Mouse (Mus musculus): ENCODE data around the gene Runx2. TPM values are rescaled to one million over a fixed set of nuclear protein-coding genes. Genes with fewer than 3 reads are reported as not detected.

The Runx2 gene
- total RNA-seq, 1 experiment from 2014 or later, result 39.0 TPM

DNA sequence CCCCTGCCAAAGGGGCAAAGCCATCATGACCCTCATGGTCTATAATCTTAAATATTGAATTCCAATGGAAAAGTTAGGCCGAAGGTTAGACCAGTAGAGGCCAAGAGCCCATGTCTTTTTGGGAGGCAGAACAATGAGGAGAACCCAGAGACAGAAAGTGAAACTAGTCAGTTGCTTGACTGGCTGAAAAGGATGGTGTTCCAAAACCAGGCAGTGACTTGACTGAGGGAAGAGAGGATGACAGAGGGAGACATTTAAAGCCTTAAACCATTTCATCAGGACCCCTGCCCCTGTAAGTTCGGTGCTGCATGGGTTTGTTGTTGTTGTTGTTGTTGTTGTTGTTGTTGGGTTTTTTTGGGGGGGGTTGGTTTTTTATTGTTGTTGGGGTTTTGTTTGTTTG lies 215.5 kb downstream of the Runx2 start:
- ATAC-seq (replicated peaks in 1 of 2; ENCODE audit: insufficient read depth in 1 of 2, low FRiP score in 2 of 2, low TSS enrichment in 1 of 2, low read depth in 1 of 2, poor library complexity in 2 of 2, severe bottlenecking in 2 of 2), result 0 out of 4 replicates have a peak, but pooled peaks of 1 of the 2 experiments have one; percentile 48

- ATAC-seq (replicated peaks in 1 of 2; ENCODE audit: insufficient read depth in 1 of 2, low FRiP score in 2 of 2, low TSS enrichment in 1 of 2, low read depth in 1 of 2, poor library complexity in 2 of 2, severe bottlenecking in 2 of 2), result no peak
Measured at GRCm38 (mm10) chr17:44597918-44598504, 216.6 kb downstream of the Runx2 start.

GRCm38 (mm10) chr17:44592737-44593090 lies 221.9 kb downstream of the Runx2 start:
- ATAC-seq (replicated peaks in 1 of 2; ENCODE audit: insufficient read depth in 1 of 2, low FRiP score in 2 of 2, low TSS enrichment in 1 of 2, low read depth in 1 of 2, poor library complexity in 2 of 2, severe bottlenecking in 2 of 2), result no peak

DNA sequence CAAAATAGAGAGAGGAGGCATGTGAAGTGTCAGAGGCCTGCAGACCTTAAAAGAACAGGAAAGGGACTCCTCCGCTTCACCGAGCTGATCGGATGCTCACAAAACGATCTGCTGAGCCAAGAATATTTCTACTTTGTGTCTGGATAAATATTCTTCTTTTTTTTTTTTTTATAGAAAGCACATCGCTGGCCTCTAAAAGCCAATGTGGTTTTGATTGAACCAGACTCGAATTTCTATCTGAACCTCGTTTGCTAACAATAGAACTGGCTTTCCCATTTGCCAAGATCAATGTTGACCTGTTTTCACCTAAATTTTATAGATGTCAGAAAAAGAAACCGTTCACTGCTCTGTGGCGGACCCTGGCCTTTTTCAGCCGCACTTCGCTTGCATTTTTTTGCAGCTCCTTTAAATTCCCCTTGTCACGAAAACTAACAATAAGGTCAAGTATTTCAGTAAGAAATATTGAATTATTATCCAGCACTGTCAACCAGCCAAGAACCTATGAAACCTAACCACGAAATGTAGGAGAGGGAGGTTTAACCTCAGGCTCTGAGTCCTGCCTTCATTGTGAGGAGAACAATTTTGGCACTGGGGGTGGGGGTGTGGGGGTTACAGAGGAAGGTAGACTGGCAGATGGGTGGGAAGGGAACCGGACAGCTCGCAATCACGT lies 222.4 kb downstream of the Runx2 start:
- no peak for ATAC-seq (replicated peaks in 1 of 2; ENCODE audit: insufficient read depth in 1 of 2, low FRiP score in 2 of 2, low TSS enrichment in 1 of 2, low read depth in 1 of 2, poor library complexity in 2 of 2, severe bottlenecking in 2 of 2)

- no peak for ATAC-seq (replicated peaks in 1 of 2; ENCODE audit: insufficient read depth in 1 of 2, low FRiP score in 2 of 2, low TSS enrichment in 1 of 2, low read depth in 1 of 2, poor library complexity in 2 of 2, severe bottlenecking in 2 of 2)
Measured at GRCm38 (mm10) chr17:44588470-44588869, 226.1 kb downstream of the Runx2 start.

GRCm38 (mm10) chr17:44588020-44588419 lies 226.6 kb downstream of the Runx2 start:
- no peak for ATAC-seq (replicated peaks in 1 of 2; ENCODE audit: insufficient read depth in 1 of 2, low FRiP score in 2 of 2, low TSS enrichment in 1 of 2, low read depth in 1 of 2, poor library complexity in 2 of 2, severe bottlenecking in 2 of 2)

- ATAC-seq (replicated peaks in 1 of 2; ENCODE audit: insufficient read depth in 1 of 2, low FRiP score in 2 of 2, low TSS enrichment in 1 of 2, low read depth in 1 of 2, poor library complexity in 2 of 2, severe bottlenecking in 2 of 2), result no peak
Measured at GRCm38 (mm10) chr17:44586196-44586595, 228.4 kb downstream of the Runx2 start.

- ATAC-seq (replicated peaks in 1 of 2; ENCODE audit: insufficient read depth in 1 of 2, low FRiP score in 2 of 2, low TSS enrichment in 1 of 2, low read depth in 1 of 2, poor library complexity in 2 of 2, severe bottlenecking in 2 of 2), result no peak
Measured at GRCm38 (mm10) chr17:44584781-44585180, 229.8 kb downstream of the Runx2 start.

DNA sequence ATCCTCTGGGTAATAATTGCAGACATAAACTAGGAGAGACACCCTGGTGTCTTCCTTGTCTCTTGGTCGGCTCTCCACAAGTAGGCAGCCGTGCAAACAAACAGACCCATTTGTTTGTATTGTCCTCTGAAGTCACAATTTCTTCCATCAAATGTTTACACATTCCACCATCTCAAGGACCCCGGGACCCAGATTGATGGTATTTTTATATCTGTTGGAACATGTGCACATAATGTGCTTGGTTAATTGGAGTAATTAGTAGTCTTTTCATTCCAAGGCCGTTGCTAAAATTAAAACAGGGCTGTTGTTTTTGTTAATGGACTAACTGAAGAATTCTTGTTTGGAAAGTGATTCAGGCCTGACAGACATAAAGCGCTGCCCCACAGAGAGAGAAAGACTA lies 236.8 kb downstream of the Runx2 start:
- ATAC-seq (replicated peaks in 1 of 2; ENCODE audit: insufficient read depth in 1 of 2, low FRiP score in 2 of 2, low TSS enrichment in 1 of 2, low read depth in 1 of 2, poor library complexity in 2 of 2, severe bottlenecking in 2 of 2), result no peak

DNA sequence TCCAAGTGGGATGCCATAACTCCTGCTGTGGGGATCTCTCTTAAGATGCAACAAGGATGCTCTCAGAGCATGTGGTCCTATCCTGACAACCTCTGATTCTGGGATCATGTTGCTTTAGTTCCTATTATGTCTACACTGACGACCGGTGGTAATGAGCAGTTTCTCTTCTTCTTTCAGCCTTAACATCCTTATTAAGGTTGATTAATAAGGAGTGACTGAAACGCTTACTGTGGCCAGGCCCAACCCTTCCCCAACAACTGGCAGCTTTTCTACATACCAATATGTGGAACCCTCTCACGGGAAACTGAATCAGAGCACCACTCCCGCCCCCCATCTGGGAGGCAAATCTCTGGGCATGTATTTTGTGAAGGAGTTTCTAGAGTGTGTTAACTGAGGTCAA lies 243.7 kb downstream of the Runx2 start:
- ATAC-seq (replicated peaks in 1 of 2; ENCODE audit: insufficient read depth in 1 of 2, low FRiP score in 2 of 2, low TSS enrichment in 1 of 2, low read depth in 1 of 2, poor library complexity in 2 of 2, severe bottlenecking in 2 of 2), result no peak

GRCm38 (mm10) chr17:44569020-44569621 lies 245.5 kb downstream of the Runx2 start:
- no peak for ATAC-seq (replicated peaks in 1 of 2; ENCODE audit: insufficient read depth in 1 of 2, low FRiP score in 2 of 2, low TSS enrichment in 1 of 2, low read depth in 1 of 2, poor library complexity in 2 of 2, severe bottlenecking in 2 of 2)

GRCm38 (mm10) chr17:44566992-44567391 lies 247.6 kb downstream of the Runx2 start:
- ATAC-seq (replicated peaks in 1 of 2; ENCODE audit: insufficient read depth in 1 of 2, low FRiP score in 2 of 2, low TSS enrichment in 1 of 2, low read depth in 1 of 2, poor library complexity in 2 of 2, severe bottlenecking in 2 of 2), result no peak

- ATAC-seq (replicated peaks in 1 of 2; ENCODE audit: insufficient read depth in 1 of 2, low FRiP score in 2 of 2, low TSS enrichment in 1 of 2, low read depth in 1 of 2, poor library complexity in 2 of 2, severe bottlenecking in 2 of 2), result no peak
Measured at GRCm38 (mm10) chr17:44565884-44566515, 248.6 kb downstream of the Runx2 start.

GRCm38 (mm10) chr17:44565311-44565831 lies 249.2 kb downstream of the Runx2 start:
- ATAC-seq (replicated peaks in 1 of 2; ENCODE audit: insufficient read depth in 1 of 2, low FRiP score in 2 of 2, low TSS enrichment in 1 of 2, low read depth in 1 of 2, poor library complexity in 2 of 2, severe bottlenecking in 2 of 2), result no peak

- ATAC-seq (replicated peaks in 1 of 2; ENCODE audit: insufficient read depth in 1 of 2, low FRiP score in 2 of 2, low TSS enrichment in 1 of 2, low read depth in 1 of 2, poor library complexity in 2 of 2, severe bottlenecking in 2 of 2), result no peak
Measured at GRCm38 (mm10) chr17:44564611-44565198, 249.9 kb downstream of the Runx2 start.

DNA sequence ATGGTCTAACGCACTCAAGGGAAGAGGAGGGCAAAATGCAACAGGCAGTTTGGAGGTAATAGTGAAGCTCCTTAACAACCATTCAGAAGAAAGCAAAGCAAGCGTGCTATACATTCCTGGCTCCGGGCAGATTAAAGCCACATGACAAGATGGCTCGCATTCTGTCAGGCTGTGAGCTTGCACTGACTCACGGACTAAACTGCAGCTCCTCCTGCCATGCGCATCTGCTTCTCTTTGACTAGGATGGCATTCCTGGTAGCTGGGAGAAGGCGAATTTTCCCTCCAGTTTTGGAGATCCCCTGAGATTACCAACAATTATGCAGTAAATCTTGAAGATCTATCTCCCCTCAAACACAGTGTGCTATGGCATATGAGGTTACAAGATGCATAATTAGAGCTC lies 254.6 kb downstream of the Runx2 start:
- ATAC-seq (replicated peaks in 1 of 2; ENCODE audit: insufficient read depth in 1 of 2, low FRiP score in 2 of 2, low TSS enrichment in 1 of 2, low read depth in 1 of 2, poor library complexity in 2 of 2, severe bottlenecking in 2 of 2), result no peak

- no peak for ATAC-seq (replicated peaks in 1 of 2; ENCODE audit: insufficient read depth in 1 of 2, low FRiP score in 2 of 2, low TSS enrichment in 1 of 2, low read depth in 1 of 2, poor library complexity in 2 of 2, severe bottlenecking in 2 of 2)
Measured at GRCm38 (mm10) chr17:44557199-44558111, 257.1 kb downstream of the Runx2 start.
